Comparison of ENCODE assay signal across 15 mouse cellular contexts in genomic region chr17:43327810-43328209, GRCm38 (mm10). TPM values are rescaled to one million over a fixed set of nuclear protein-coding genes. Genes with fewer than 3 reads are reported as not detected.
DNase-seq lines count a peak whose midpoint lies in the region; ATAC-seq and TF ChIP-seq lines count a peak whose summit lies in the region.
"Had no signal": no experiment of that assay in that cellular context is flagged by ENCODE, and none has a peak within 500 bp of the region (broad histone marks: within the 10 kb centered on the region; RNA-seq: fewer than 3 reads in every experiment).

No protein-coding gene starts in this region.

- H3K36me3 ChIP-seq in forebrain, embryonic 10.5 days (replicated peaks) = no peaks in the 10 kb centered on the region
- H3K36me3 ChIP-seq in forebrain, embryonic 12.5 days (replicated peaks) = no peaks in the 10 kb centered on the region
- H3K36me3 ChIP-seq in lung, embryonic 14.5 days (ENCODE audit: insufficient read depth) = no peaks in the 10 kb centered on the region
- peaks cover 10% of the 10 kb centered on the region; the same call in 1 of the 2 replicates for H3K36me3 ChIP-seq in liver, adult 2 months (ENCODE audit: control insufficient read depth, insufficient read depth, low read length)

- no peak overlapping the region for H3K9ac ChIP-seq in forebrain, embryonic 12.5 days
- no peak overlapping the region for H3K9ac ChIP-seq in lung, embryonic 14.5 days
- no peak overlapping the region for H3K9ac ChIP-seq in liver, adult 2 months (ENCODE audit: low read depth, low read length)

- H3K79me2 ChIP-seq in liver, adult 2 months (ENCODE audit: control insufficient read depth, insufficient read depth, low read length) = no peaks in the 10 kb centered on the region

- no peak overlapping the region for H3K4me2 ChIP-seq in forebrain, embryonic 12.5 days
- H3K4me2 ChIP-seq in lung, embryonic 14.5 days = no peak overlapping the region

- no peak for DNase-seq in forebrain, embryonic 10.5 days (ENCODE audit: extremely low spot score, low spot score)
- peak; percentile 12 for DNase-seq in lung, embryonic 14.5 days
- DNase-seq in lung, postnatal 36 days = no peak
- DNase-seq in liver, adult 2 months (ENCODE audit: extremely low read depth, low read depth, low spot score) = peak; percentile 30
- peak; percentile 18 to 39 for DNase-seq in spleen, postnatal 36 days (ENCODE audit: low spot score in 2 of 2)
- DNase-seq in cerebellum, postnatal 36 days = no peak
- DNase-seq in adipocyte (ENCODE audit: low spot score) = no peak
- DNase-seq: cerebellum, adult 11-12 months; kidney, postnatal 14 days had no signal

- 71% methylated on average over 6 of the region's 6 CpGs for WGBS in forebrain, embryonic 10.5 days
- 78% methylated on average over 6 of the region's 6 CpGs for WGBS in forebrain, embryonic 12.5 days
- 55% methylated on average over 5 of the region's 6 CpGs for WGBS in lung, embryonic 14.5 days
- 68% methylated on average over 6 of the region's 6 CpGs for WGBS in liver, adult 2 months

- no peak for TF ChIP-seq CTCF in lung, embryonic 14.5 days (IDR thresholded peaks at IDR 0.05; ENCODE audit: low read depth)
- TF ChIP-seq CTCF in liver, adult 2 months (IDR thresholded peaks at IDR 0.05; ENCODE audit: low read depth, low read length) = no peak

- ATAC-seq in forebrain, embryonic 12.5 days (ENCODE audit: low FRiP score) = no peak
- ATAC-seq in lung, embryonic 14.5 days (ENCODE audit: insufficient read depth) = no peak

- H3K4me1 ChIP-seq in forebrain, embryonic 10.5 days = peaks cover 28% of the 10 kb centered on the region
- H3K4me1 ChIP-seq in forebrain, embryonic 12.5 days = peaks cover 7% of the 10 kb centered on the region
- peaks cover 9% of the 10 kb centered on the region for H3K4me1 ChIP-seq in lung, embryonic 14.5 days (ENCODE audit: insufficient read depth)
- peaks cover 8% of the 10 kb centered on the region for H3K4me1 ChIP-seq in liver, adult 2 months (ENCODE audit: control insufficient read depth, insufficient read depth, low read length)

- no peaks in the 10 kb centered on the region for H3K27me3 ChIP-seq in forebrain, embryonic 10.5 days (ENCODE audit: poor library complexity, severe bottlenecking)
- no peaks in the 10 kb centered on the region for H3K27me3 ChIP-seq in forebrain, embryonic 12.5 days
- H3K27me3 ChIP-seq in lung, embryonic 14.5 days (ENCODE audit: insufficient read depth, low read length) = no peaks in the 10 kb centered on the region
- H3K27me3 ChIP-seq in liver, adult 2 months (ENCODE audit: control insufficient read depth, insufficient read depth, low read length) = no peaks in the 10 kb centered on the region

- peak overlapping the region; percentile 89 for H3K27ac ChIP-seq in forebrain, embryonic 10.5 days
- H3K27ac ChIP-seq in forebrain, embryonic 12.5 days = no peak overlapping the region
- H3K27ac ChIP-seq in lung, embryonic 14.5 days (ENCODE audit: low read depth) = no peak overlapping the region
- peak overlapping the region; percentile 48; the same call in 1 of the 2 replicates for H3K27ac ChIP-seq in liver, adult 2 months (replicated peaks; ENCODE audit: insufficient read depth, low read depth, low read length)

- 0 out of 2 replicates have a peak, but pooled peaks cover 3% of the 10 kb centered on the region for H3K9me3 ChIP-seq in forebrain, embryonic 10.5 days
- H3K9me3 ChIP-seq in forebrain, embryonic 12.5 days = no peaks in the 10 kb centered on the region
- no peaks in the 10 kb centered on the region for H3K9me3 ChIP-seq in lung, embryonic 14.5 days (ENCODE audit: low read depth, low read length)

- H3K4me3 ChIP-seq in forebrain, embryonic 10.5 days = no peak overlapping the region
- H3K4me3 ChIP-seq in forebrain, embryonic 12.5 days (replicated peaks) = no peak overlapping the region
- no peak overlapping the region for H3K4me3 ChIP-seq in lung, embryonic 14.5 days (ENCODE audit: low read depth, low read length)
- H3K4me3 ChIP-seq in liver, adult 2 months (ENCODE audit: insufficient read depth, low read depth, low read length) = no peak overlapping the region

- TF ChIP-seq POLR2A in liver, adult 2 months (IDR thresholded peaks at IDR 0.05; ENCODE audit: extremely low read depth, insufficient read depth, low read length) = no peak

RNA-seq across cellular contexts. Expression of gene Adgrf5, which starts 32.4 kb away (rescaled TPM):
- polyA plus RNA-seq in forebrain, embryonic 10.5 days (2016; fragmentation: Nextera tagmentation; extraction: Ambion mirVana) = 6.0 and 8.0 TPM in 2 replicates
- polyA plus RNA-seq in forebrain, embryonic 12.5 days (2016; fragmentation: Nextera tagmentation; extraction: Ambion mirVana) = 7.9 and 9.9 TPM in 2 replicates
- polyA plus RNA-seq in lung, embryonic 14.5 days (2014; fragmentation: Nextera tagmentation; extraction: Ambion mirVana) = 18.5 and 18.8 TPM in 2 replicates
- 25.8 and 29.6 TPM in 2 replicates for total RNA-seq in liver, adult 2 months (2014; rRNA removed)
- 4.7 and 6.0 TPM in 2 replicates for polyA plus RNA-seq in liver, adult 2 months (2012; rRNA removed)
- total RNA-seq: MEL had no signal

RNA-seq across cellular contexts. Expression of gene Adgrf1, which starts 57.7 kb away (rescaled TPM):
- polyA plus RNA-seq in forebrain, embryonic 10.5 days (2016; fragmentation: Nextera tagmentation; extraction: Ambion mirVana) = not detected in 2 replicates
- polyA plus RNA-seq in forebrain, embryonic 12.5 days (2016; fragmentation: Nextera tagmentation; extraction: Ambion mirVana) = not detected in 2 replicates
- polyA plus RNA-seq in lung, embryonic 14.5 days (2014; fragmentation: Nextera tagmentation; extraction: Ambion mirVana) = not detected in 2 replicates
- total RNA-seq in liver, adult 2 months (2014; rRNA removed) = 6.2 and 11.7 TPM in 2 replicates
- 2.0 and 7.2 TPM in 2 replicates for polyA plus RNA-seq in liver, adult 2 months (2012; rRNA removed)
- total RNA-seq: adrenal gland, adult 18-20 months; heart, postnatal 10 days; left cerebral cortex, postnatal 25 days; MEL had no signal
- polyA plus RNA-seq: midbrain, embryonic 16.5 days had no signal

Comparison
In these comparisons a context has a peak if more than half of its experiments do, and no peak if none do; other contexts are left out.
1. DNase-seq: peak in lung, embryonic 14.5 days (single experiment), liver, adult 2 months (single experiment) and spleen, postnatal 36 days (2 of 2); none in forebrain, embryonic 10.5 days (single experiment), lung, postnatal 36 days (single experiment), cerebellum, postnatal 36 days (0 of 2) and adipocyte (single experiment).
2. H3K27ac ChIP-seq: peak in forebrain, embryonic 10.5 days (single experiment) and liver, adult 2 months (single experiment); none in forebrain, embryonic 12.5 days (single experiment) and lung, embryonic 14.5 days (single experiment).